Mouse (Mus musculus): Measurements from ENCODE around the gene Sptssa.

- no peak for TF ChIP-seq CTCF (IDR thresholded peaks at IDR 0.05; ENCODE audit: low read depth)
- TF ChIP-seq EP300 (optimal IDR thresholded peaks at IDR 0.05): no peak
Measured at GRCm38 (mm10) chr12:54657226-54657625, 853 bp upstream of the Sptssa start.

Data from stomach, postnatal 0 days (tissue).